Mouse (Mus musculus) limb, embryonic 12.5 days (tissue): ENCODE measurements around the gene Tma7. TPM values are rescaled to one million over a fixed set of nuclear protein-coding genes. Genes with fewer than 3 reads are reported as not detected.

Experiments used
- polyA plus RNA-seq: library from polyadenylated mRNA; unstranded; fragments of >200 nt; fragmentation: Nextera tagmentation; extraction: Ambion mirVana; gene quantifications from 2 replicates; pipeline ENCODE4 v1.2.1, GENCODE M21; 2016

Tma7 gene
- polyA plus RNA-seq, 1 experiment from 2014 or later = 867 TPM

Other genes starting within 250 kb of the Tma7 start
- 16.3 and 20.1 TPM in 2 replicates for gene Slc26a6, start 229.3 kb downstream of the Tma7 start, polyA plus RNA-seq
- gene Tmem89, start 168.0 kb downstream of the Tma7 start, polyA plus RNA-seq = not detected in 2 replicates
- 439 and 444 TPM in 2 replicates for gene Uqcrc1, start 146.0 kb downstream of the Tma7 start, polyA plus RNA-seq
- 8.0 TPM in 2 replicates for gene Col7a1, start 129.0 kb downstream of the Tma7 start, polyA plus RNA-seq
- gene Ucn2, start 96.6 kb downstream of the Tma7 start, polyA plus RNA-seq = 0.37 TPM in 1 of 2 replicates, not detected in the other
- 13.4 and 16.3 TPM in 2 replicates for gene Pfkfb4, start 90.8 kb downstream of the Tma7 start, polyA plus RNA-seq
- gene Shisa5, start 44.0 kb downstream of the Tma7 start, polyA plus RNA-seq = 49.1 and 55.2 TPM in 2 replicates
- gene Trex1, start 22.9 kb downstream of the Tma7 start, polyA plus RNA-seq = 7.1 and 7.5 TPM in 2 replicates
- 31.6 and 33.4 TPM in 2 replicates for gene Atrip, start 8.5 kb downstream of the Tma7 start, polyA plus RNA-seq
- gene Ccdc51, start 94 bp downstream of the Tma7 start, polyA plus RNA-seq = 12.8 and 13.9 TPM in 2 replicates
- 22.2 and 25.7 TPM in 2 replicates for gene Plxnb1, start 12.8 kb upstream of the Tma7 start, polyA plus RNA-seq
- gene Fbxw21, start 79.5 kb upstream of the Tma7 start, polyA plus RNA-seq = not detected in 2 replicates
- gene Fbxw13, start 113.4 kb upstream of the Tma7 start, polyA plus RNA-seq = not detected in 2 replicates
- not detected in 2 replicates for gene Fbxw20, start 152.2 kb upstream of the Tma7 start, polyA plus RNA-seq
- not detected in 2 replicates for gene Fbxw14, start 205.1 kb upstream of the Tma7 start, polyA plus RNA-seq